Mouse (Mus musculus) bone marrow, adult 2 months (tissue): ENCODE data around the gene Usp20. TPM values are rescaled to one million over a fixed set of nuclear protein-coding genes. Genes with fewer than 3 reads are reported as not detected.
A peak's percentile ranks its signal among the peaks of the same experiment; 100 is the strongest.

Experiments
- H3K27ac ChIP-seq: fragments of 200-500 bp; 2 replicates; pipeline ENCODE4 v1.5.1; 2012; ENCODE audit warnings: low read depth, mild to moderate bottlenecking, control low read depth, inconsistent platforms, low read length; ENCODE audit not compliant: control insufficient read depth, poor library complexity, insufficient read depth
- H3K4me1 ChIP-seq: fragments of 200-500 bp; 2 replicates; pipeline ENCODE4 v1.6.1; 2011; ENCODE audit warnings: low read length; ENCODE audit not compliant: control insufficient read depth, insufficient read depth
- H3K4me3 ChIP-seq: fragments of 200-500 bp; replicated peaks from 2 replicates; pipeline ENCODE3; 2011; ENCODE audit warnings: mild to moderate bottlenecking, low read depth, low read length, control low read depth; ENCODE audit not compliant: control insufficient read depth
- CTCF ChIP-seq: fragments of 200-500 bp; IDR thresholded peaks from 2 replicates; pipeline ENCODE4 v1.5.1; 2011; ENCODE audit warnings: low read length, control low read depth; ENCODE audit not compliant: control insufficient read depth, insufficient read depth
- POLR2A ChIP-seq: fragments of 200-500 bp; IDR thresholded peaks from 2 replicates; pipeline ENCODE4 v1.6.1; 2011; ENCODE audit warnings: low read depth, mild to moderate bottlenecking, control low read depth, low read length, borderline replicate concordance; ENCODE audit not compliant: control insufficient read depth
- WGBS: fragments of 180-500 bp; shearing (Covaris S2); methylation state at CpG from one replicate; pipeline ENCODE4 v1.1.7; 2018; 5-methylcytosine and 5-hydroxymethylcytosine counted together
- polyA plus RNA-seq: library from polyadenylated mRNA; stranded (reverse); fragments of >200 nt; gene quantifications from 2 replicates; pipeline ENCODE4 v1.2.4, GENCODE M21; 2011; ENCODE audit warnings: low replicate concordance; ENCODE audit not compliant: missing spikeins, insufficient read depth, insufficient read length

The Usp20 gene
- polyA plus RNA-seq, 1 experiment = 11.7 TPM

DNA sequence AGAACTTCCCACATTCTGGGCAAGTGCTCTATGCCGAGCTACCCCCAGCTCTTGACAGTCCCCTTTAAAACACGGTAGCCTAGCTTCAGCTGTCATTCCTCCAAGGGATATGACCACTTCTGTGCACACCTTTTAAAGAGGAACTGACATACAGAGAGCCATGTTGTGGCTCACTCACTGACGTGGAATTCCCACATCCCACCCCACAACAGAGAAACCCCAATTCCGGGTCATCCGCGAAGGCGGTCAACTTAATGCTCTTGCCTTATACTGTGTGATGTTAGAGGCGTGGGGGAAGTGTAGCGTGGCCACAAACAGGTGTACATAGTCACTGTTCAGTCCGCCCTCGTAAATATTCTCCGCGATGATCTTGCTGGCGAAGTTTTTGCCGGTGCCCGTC is 15.3 kb upstream of the Usp20 start:
- TF ChIP-seq POLR2A = no peak
- TF ChIP-seq CTCF = no peak
- 1% methylated on average over 16 of the region's 16 CpGs for WGBS
- H3K4me1 ChIP-seq = peaks cover 3% of the 10 kb centered on the region; the same call in 1 of the 2 replicates
- H3K27ac ChIP-seq = peak overlapping the region; percentile 91
- H3K4me3 ChIP-seq = peak overlapping the region; percentile 91

DNA sequence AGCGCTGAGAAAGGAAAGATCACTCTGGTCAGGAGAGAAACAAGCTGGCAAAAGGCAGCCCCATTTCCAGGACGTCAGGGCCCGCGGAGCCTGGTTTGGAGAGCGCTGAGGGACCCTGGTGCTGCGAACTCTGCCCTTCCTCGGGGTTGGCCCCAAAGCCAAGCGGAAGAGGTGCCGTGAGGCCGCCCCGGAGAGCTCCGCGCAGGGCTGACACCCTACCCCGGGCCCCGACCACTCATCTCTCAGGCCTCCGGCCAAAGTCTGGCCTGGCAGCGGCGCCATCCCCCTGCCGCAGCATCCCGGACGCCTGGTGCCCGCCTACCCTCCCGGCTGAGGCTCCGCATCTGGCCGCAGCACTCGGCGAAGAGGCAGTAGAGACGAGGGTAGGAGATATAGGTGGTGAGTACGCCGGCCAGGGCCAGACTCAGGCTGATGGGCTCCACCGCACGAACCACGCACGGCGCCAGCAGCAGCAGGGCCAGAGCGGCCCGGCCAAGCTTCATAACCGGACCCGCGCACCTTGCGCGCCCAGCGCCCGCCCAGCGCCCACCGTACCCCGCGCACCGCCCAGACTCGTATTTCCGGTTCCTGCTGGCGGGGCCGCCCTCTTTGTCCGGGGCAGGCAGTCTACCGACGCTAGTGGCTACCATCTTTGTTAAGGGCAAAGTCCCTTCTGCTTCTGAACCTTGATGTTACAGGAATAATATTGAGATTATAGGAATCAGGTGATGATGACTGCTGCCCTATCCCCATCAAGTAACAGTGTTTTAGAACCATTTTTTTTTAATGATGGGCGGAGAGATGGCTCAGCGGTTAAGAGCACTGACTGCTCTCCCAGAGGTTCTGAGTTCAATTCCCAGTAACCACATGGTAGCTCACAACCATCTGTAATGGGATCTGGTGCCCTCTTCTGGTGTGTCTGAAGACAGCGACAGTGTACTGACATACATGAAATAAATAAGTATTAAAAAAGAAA is 14.4 kb upstream of the Usp20 start, which contains the start of gene Tor1a:
Gene Tor1a (minus strand): TSS at position 582 of the 976 bp plus-strand sequence.
- Histone ChIP-seq H3K4me3 (peak within 1 kb of the TSS; percentile 91), H3K27ac (peak within 1 kb of the TSS; percentile 91), H3K4me1 (peaks cover 3% of the 10 kb centered on the region; the same call in 1 of the 2 replicates)
- no peak for TF ChIP-seq CTCF
- TF ChIP-seq POLR2A = peak; percentile 73; the same call in 1 of the 2 replicates
- 3% methylated on average over 59 of the region's 59 CpGs for WGBS

DNA sequence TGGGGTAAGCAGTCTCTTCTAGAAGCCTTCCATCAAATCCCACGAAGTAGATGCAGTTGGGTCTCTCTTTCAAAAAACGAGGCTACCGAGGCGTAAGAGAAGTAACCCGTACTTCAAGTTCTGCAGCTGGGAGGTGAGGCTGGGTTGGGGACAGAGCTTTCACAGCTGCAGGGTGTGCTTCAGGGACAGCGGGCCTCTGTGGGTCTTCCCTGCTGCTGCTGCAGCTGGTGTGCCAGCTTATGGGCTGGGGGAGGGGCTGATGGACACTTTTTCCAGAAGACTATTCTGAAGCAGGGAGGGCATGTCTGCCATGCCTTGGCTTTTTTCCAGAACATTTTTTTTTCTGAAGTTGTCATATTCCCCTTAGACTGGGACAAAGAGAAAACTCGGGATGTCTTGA is 945 bp downstream of the Usp20 start:
- 51% methylated on average over 7 of the region's 7 CpGs for WGBS
- no peak overlapping the region for H3K27ac ChIP-seq
- no peak overlapping the region for H3K4me3 ChIP-seq
- peaks cover 3% of the 10 kb centered on the region for H3K4me1 ChIP-seq
- TF ChIP-seq POLR2A (no peak), CTCF (no peak)

DNA sequence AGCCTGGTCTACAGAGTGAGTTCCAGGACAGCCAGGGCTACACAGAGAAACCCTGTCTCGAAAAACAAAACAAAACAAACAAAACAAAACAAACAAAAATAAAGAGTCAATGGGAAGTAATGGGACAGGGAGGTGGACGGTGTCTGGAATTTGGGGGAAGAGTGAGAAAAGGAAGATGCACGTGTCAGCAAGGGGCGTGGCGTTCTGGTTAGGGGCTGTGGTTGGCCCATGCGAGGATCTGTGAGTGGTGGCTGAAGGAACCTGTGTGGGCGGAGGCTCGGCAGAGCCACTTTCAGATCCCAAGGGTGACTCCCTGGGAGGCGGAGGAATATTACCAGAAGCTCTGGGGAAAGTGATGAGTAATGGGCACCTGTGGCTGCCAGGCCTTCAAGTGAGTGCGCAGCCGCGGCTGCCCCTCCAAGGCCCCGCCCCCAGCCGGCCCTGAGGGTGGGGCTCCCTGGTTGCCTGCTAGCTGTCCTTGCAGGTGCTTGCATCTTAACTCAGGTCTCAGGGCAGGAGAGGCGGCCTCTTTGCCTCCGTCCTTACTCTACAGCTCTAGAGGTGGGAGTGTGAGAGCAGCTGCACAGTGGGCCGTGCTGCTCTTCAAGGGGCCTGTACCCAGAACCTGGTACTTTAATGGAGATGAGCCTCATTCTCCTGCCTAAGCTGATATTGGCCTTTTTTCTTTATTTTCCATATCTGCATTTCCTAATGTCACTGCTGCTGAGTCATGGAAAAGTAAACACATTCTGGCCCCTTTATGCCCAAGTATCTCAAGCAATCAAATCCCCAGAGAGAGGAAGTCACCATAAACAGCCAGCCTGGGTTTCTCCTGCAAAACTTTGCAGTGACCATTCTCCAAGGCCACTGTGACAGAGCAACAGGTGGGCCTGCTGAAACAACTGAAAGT is 3.3 kb downstream of the Usp20 start:
- H3K4me3 ChIP-seq = no peak overlapping the region
- TF ChIP-seq POLR2A (no peak), CTCF (no peak)
- WGBS = 47% methylated on average over 17 of the region's 17 CpGs
- H3K27ac ChIP-seq = no peak overlapping the region
- peaks cover 3% of the 10 kb centered on the region for H3K4me1 ChIP-seq

DNA sequence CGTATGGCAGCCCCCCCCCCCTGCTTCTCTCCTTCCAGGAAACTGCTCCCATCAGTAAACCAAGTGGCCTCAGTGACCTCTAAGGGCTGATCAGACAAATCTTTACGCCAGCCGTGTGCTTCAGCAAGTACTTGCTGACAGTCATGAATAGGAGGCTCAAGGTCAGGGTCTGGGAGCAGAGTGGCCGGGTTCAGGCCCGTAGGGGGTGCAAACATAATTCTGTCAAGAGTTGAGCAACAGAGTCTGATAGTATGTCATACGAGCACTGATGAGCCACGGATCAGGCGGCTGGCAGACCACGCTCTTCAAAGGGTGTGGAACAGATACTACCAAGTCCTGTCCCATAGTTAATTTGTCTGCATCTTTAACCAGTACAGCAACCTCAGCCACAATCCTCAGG is 8.1 kb downstream of the Usp20 start:
- Histone ChIP-seq H3K4me1 (no peaks in the 10 kb centered on the region), H3K27ac (no peak overlapping the region), H3K4me3 (no peak overlapping the region)
- WGBS = 85% methylated on average over 9 of the region's 9 CpGs
- TF ChIP-seq CTCF (no peak), POLR2A (no peak)

DNA sequence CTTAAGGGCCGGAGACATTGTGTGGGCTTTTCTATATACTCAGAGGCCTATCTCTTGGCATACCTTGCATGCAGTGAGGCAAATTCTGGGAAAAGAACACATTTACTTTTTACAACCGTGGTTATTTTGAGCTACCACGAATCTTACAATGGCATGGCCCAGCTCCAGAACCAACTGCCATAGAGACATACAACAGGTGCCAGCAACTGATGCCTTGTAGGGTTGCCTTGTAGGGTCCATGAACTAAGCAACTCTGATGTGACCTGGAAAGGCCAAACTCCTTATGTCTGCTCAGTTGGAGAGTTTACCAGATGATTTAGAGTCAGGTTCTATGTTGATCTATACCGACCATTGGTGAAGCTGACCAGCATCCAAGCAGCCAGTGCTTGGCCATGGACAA is 12.8 kb downstream of the Usp20 start:
- H3K27ac ChIP-seq = no peak overlapping the region
- WGBS = 88% methylated on average over 4 of the region's 4 CpGs
- H3K4me3 ChIP-seq = no peak overlapping the region
- H3K4me1 ChIP-seq = no peaks in the 10 kb centered on the region
- TF ChIP-seq POLR2A = no peak
- TF ChIP-seq CTCF = no peak

DNA sequence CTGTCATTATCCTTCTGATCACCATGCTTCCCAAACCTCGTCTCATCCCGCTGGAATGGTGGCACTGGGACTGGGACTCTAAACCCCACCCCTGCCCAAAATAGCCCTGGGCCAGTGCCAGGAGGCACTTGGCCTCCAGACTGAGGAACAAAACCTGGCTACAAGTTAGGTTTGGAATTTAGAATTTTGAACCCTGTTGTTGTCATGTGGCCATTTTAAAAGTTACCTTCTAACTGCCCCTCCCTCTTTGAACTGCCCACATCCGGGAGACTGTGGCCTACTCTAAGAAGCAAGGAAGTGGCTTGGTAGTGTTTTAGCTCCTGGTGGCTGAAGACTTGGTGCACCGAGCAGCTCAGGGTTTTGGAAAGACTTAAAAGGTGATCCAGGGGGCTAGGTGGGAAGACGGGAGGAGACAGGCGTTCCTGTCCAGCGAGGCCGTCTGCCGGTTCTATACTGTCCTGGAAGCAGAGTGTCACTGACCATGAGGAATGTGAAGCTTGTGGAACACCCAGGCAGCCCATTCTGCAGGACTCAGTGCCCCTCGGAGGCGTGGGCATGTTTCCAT is 13.4 kb downstream of the Usp20 start:
- 75% methylated on average over 11 of the region's 11 CpGs for WGBS
- Histone ChIP-seq H3K4me3 (no peak overlapping the region), H3K27ac (no peak overlapping the region), H3K4me1 (no peaks in the 10 kb centered on the region)
- TF ChIP-seq POLR2A (no peak), CTCF (no peak)
